Mouse (Mus musculus) T-helper 2 cell (primary cell): ENCODE data around the gene Slc12a8.

Source experiments
- in situ Hi-C: fragments of 300-600 bp; cut with MboI, MseI; formaldehyde crosslinking; loops from one replicate; pipeline ENCODE4 v1.15.1; 2025; ENCODE audit warnings: high pct_unique_total_duplicates

The Slc12a8 gene

DNA sequence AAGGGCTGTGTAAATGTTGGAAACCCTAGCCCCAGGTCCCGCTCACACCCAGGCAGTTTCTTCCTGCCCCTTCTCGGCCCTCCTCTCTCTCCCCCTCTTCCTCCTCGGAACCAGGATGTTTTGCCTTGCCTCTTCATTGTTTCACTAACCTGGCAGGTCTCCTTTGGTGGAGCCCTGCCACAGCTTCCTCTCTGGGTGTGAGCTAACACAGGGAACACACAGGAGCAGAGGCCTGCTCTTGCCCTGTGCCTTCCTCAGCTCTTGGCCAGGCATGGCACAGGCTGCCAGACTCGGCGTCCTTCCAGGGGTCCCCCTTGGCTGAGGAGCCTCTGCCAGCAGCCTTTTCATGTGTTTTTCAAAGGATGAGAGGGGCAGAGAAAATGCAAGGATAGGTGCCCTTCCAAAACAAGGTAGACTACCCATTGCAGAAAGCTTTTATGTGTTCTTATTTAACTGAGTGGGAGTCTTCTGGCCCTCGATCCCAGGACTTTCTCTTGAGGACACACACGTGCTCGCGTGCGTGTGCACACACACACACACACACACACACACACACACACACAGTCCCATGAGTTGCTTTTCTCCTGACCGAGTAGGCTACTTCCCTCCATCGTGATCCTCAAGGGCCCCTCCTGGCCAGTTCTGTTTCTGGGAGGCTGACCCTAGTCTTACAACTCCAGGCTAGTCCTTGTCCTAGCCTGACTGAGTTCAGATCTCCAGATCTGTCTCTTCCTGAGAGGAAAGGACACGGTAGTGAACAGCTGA is 179.9 kb downstream of the Slc12a8 start:
- in situ Hi-C loops = no loop called here

DNA sequence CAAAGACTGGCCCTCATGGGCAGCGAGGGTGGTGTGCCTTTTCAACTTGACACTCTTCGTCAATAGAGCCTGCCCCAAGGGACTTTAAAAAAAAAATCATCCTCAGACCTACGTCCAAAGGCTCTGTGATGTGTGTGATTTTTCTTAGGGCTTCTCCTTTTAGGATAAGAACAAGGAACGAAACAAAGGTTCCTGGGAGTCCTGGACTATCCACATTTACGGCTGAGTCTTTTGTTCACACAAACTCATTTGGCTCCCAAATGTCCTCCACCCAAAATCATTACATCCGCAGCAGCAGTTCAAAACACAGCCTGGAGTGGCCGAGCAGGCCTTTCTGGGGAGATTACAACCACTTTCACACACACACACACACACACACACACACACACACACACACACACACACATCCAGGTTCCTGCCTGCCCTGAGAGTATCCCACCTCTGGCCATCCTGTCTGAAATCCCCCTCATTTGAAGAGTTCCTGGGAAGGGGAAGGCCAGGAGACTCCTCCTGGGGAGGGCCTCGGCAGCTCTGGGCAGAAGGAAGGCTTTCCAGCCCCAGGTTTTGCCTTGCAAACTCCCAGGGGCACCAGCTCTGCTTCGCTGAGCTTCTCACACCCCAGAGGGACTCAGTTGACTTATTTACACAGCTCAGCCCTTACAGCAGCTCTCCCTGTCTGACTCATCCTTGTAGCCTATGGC is 180.6 kb downstream of the Slc12a8 start:
- in situ Hi-C loops = no loop called here

DNA sequence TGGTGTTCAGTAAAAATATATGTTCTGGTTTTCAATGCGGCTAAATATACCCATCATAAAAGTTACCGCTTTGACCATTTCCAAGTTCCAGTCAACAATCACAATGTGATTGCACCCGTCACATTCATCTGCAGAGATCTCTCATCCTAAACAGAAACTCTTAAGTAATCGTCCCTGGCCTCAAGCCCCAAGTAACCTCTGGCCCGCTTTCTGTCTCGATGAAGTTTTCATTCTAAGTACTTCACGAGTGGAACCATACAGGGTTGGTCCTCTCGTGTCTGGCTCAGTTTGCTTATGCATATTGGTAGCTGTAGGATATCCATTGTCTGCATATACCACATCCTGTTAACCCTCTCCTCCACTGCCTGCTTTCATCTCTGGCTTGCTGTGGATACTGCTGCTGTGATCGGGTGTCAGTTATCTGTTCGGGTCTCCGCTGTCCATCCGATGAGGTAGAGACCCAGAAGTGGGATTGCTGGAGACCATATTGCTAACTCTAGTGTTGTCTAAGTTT is 181.2 kb downstream of the Slc12a8 start:
- in situ Hi-C loops = no loop called here

DNA sequence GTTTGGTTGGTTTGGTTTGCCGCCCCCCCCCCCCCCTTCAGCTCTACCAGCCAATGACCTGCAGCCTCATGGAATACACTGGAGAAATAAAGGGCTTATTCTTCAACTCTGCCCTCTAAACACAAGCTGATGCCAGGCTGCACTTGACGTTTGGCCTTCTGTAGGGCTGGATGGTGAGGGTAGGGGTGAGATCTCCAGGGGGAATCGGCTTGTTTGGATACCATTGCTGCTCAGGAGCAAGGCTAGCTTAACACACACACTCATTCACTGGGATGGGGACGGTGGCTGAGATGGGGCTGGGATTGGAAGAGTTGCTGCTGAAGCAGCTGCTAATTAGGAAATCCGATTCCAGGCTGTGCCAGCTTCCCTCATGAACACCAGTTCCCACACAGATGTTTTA is 183.5 kb downstream of the Slc12a8 start:
- in situ Hi-C loops = no loop called here

- in situ Hi-C loops = no loop called here
These were observed 184.7 kb downstream of the Slc12a8 start for GRCm38 (mm10) chr16:33701872-33702271.

- in situ Hi-C loops = no loop called here
These were observed 187.2 kb downstream of the Slc12a8 start for GRCm38 (mm10) chr16:33704289-33704688.

DNA sequence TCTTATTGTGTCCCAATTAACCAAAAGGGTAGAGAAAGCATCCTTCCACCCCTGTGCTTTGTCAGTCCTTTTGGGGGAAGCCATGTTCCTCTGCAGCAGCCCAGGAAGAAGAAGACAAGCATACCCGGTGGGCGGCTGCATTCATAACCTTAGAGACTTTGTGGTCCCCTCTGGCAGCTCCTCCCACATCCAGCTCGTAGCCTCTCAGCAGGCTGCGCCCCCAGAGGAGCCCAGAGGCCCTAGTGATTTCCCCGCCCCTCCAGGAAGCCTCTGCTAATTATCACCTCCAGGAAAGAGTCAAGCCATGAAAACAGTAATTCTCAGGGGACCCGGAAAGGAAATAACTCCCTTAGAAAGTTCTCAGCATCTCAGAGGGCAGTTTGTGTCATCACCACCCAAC is 188.1 kb downstream of the Slc12a8 start:
- in situ Hi-C loops = no loop called here

- in situ Hi-C loops = no loop called here
These were observed 189.2 kb downstream of the Slc12a8 start for GRCm38 (mm10) chr16:33706111-33706890.

GRCm38 (mm10) chr16:33708031-33708430 is 190.9 kb downstream of the Slc12a8 start:
- in situ Hi-C loops = no loop called here

DNA sequence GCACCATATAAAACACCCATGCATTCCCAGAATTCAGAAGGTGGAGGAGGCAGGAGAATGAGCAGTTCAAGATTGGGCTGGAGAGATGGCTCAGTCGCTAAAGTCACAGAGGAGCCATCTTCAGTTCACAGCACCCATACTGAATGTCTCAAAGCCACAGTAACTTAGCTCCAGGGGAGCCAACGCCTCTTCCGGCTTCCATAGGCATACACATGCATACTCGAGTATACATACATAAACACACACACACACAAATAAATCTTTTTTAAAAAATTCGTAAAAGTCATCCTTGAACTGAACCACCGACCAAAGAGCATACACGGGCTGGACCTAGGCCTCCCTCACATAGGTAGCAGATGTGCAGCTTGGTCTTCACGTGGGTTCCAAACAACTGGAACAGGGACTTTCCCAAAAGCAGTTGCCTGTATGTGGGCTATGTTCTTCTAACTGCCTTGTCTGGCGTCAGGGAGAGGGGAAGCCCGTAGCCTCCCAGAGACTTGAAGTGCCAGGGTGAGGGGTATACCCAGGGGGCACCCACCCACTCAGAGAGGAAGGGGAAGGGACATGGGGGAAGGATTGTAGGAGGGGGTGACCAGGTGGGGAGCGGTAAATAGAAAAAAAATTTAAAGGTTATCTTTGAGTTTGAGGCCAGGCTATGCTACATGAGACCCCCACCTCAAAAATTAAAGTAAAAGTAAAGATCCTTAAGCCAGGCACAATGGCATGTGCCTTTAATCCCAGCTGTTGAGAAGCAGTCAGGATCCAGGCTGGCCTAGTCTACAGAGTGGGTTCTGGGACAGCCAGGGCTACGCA is 191.7 kb downstream of the Slc12a8 start:
- in situ Hi-C loops = no loop called here
